Mouse (Mus musculus): Measurements from ENCODE around the gene Il16. TPM values are rescaled to one million over a fixed set of nuclear protein-coding genes. Genes with fewer than 3 reads are reported as not detected.

The Il16 gene
- polyA plus RNA-seq, 1 experiment from 2014 or later: 0.55 TPM

GRCm38 (mm10) chr7:83675545-83676254 is 69.8 kb downstream of the Il16 start:
- no peaks in the 10 kb centered on the region for H3K9me3 ChIP-seq (ENCODE audit: control insufficient read depth, low read length)
- no peak overlapping the region for H3K27ac ChIP-seq (ENCODE audit: low read depth, low read length)
- no peaks in the 10 kb centered on the region for H3K27me3 ChIP-seq (ENCODE audit: control insufficient read depth, insufficient read depth, low read length)
- ATAC-seq (ENCODE audit: low read depth): peak; percentile 41; the same call in 1 of the 2 replicates
- WGBS: 38% methylated on average over 5 of the region's 5 CpGs
- H3K9ac ChIP-seq (replicated peaks; ENCODE audit: low read depth, low read length): no peak overlapping the region
- H3K4me1 ChIP-seq (ENCODE audit: control insufficient read depth, insufficient read depth, low read length): no peaks in the 10 kb centered on the region
- no peaks in the 10 kb centered on the region for H3K36me3 ChIP-seq (ENCODE audit: control insufficient read depth, insufficient read depth, low read length)
- no peak overlapping the region for H3K4me2 ChIP-seq (ENCODE audit: low read depth, low read length)
- no peak overlapping the region for H3K4me3 ChIP-seq (ENCODE audit: low read depth, low read length)

GRCm38 (mm10) chr7:83671573-83671972 is 74.0 kb downstream of the Il16 start:
- Histone ChIP-seq H3K4me2 (ENCODE audit: low read depth, low read length) (no peak overlapping the region), H3K27me3 (ENCODE audit: control insufficient read depth, insufficient read depth, low read length) (no peaks in the 10 kb centered on the region), H3K27ac (ENCODE audit: low read depth, low read length) (no peak overlapping the region), H3K9ac (replicated peaks; ENCODE audit: low read depth, low read length) (no peak overlapping the region), H3K4me3 (ENCODE audit: low read depth, low read length) (no peak overlapping the region), H3K36me3 (ENCODE audit: control insufficient read depth, insufficient read depth, low read length) (no peaks in the 10 kb centered on the region), H3K4me1 (ENCODE audit: control insufficient read depth, insufficient read depth, low read length) (no peaks in the 10 kb centered on the region), H3K9me3 (ENCODE audit: control insufficient read depth, low read length) (no peaks in the 10 kb centered on the region)
- ATAC-seq (ENCODE audit: low read depth): no peak
- WGBS: 94% methylated on average over 6 of the region's 6 CpGs

- H3K36me3 ChIP-seq (ENCODE audit: control insufficient read depth, insufficient read depth, low read length): no peaks in the 10 kb centered on the region
- no peaks in the 10 kb centered on the region for H3K4me1 ChIP-seq (ENCODE audit: control insufficient read depth, insufficient read depth, low read length)
- no peak overlapping the region for H3K4me2 ChIP-seq (ENCODE audit: low read depth, low read length)
- WGBS: 11% methylated on average over 1 of the region's 1 CpGs
- no peaks in the 10 kb centered on the region for H3K9me3 ChIP-seq (ENCODE audit: control insufficient read depth, low read length)
- no peak overlapping the region for H3K4me3 ChIP-seq (ENCODE audit: low read depth, low read length)
- no peak overlapping the region for H3K9ac ChIP-seq (replicated peaks; ENCODE audit: low read depth, low read length)
- H3K27ac ChIP-seq (ENCODE audit: low read depth, low read length): no peak overlapping the region
- no peaks in the 10 kb centered on the region for H3K27me3 ChIP-seq (ENCODE audit: control insufficient read depth, insufficient read depth, low read length)
- peak; percentile 68; the same call in 1 of the 2 replicates for ATAC-seq (ENCODE audit: low read depth)
Measured at GRCm38 (mm10) chr7:83668724-83669123, 76.8 kb downstream of the Il16 start.

GRCm38 (mm10) chr7:83667936-83668645 is 77.4 kb downstream of the Il16 start:
- H3K4me3 ChIP-seq (ENCODE audit: low read depth, low read length): no peak overlapping the region
- H3K9me3 ChIP-seq (ENCODE audit: control insufficient read depth, low read length): no peaks in the 10 kb centered on the region
- no peaks in the 10 kb centered on the region for H3K27me3 ChIP-seq (ENCODE audit: control insufficient read depth, insufficient read depth, low read length)
- no peak overlapping the region for H3K27ac ChIP-seq (ENCODE audit: low read depth, low read length)
- no peaks in the 10 kb centered on the region for H3K4me1 ChIP-seq (ENCODE audit: control insufficient read depth, insufficient read depth, low read length)
- WGBS: 86% methylated on average over 5 of the region's 5 CpGs
- no peaks in the 10 kb centered on the region for H3K36me3 ChIP-seq (ENCODE audit: control insufficient read depth, insufficient read depth, low read length)
- no peak for ATAC-seq (ENCODE audit: low read depth)
- no peak overlapping the region for H3K9ac ChIP-seq (replicated peaks; ENCODE audit: low read depth, low read length)
- H3K4me2 ChIP-seq (ENCODE audit: low read depth, low read length): no peak overlapping the region

GRCm38 (mm10) chr7:83666087-83666595 is 79.4 kb downstream of the Il16 start:
- Histone ChIP-seq H3K4me2 (ENCODE audit: low read depth, low read length) (no peak overlapping the region), H3K27ac (ENCODE audit: low read depth, low read length) (no peak overlapping the region), H3K4me1 (ENCODE audit: control insufficient read depth, insufficient read depth, low read length) (no peaks in the 10 kb centered on the region), H3K27me3 (ENCODE audit: control insufficient read depth, insufficient read depth, low read length) (no peaks in the 10 kb centered on the region), H3K36me3 (ENCODE audit: control insufficient read depth, insufficient read depth, low read length) (no peaks in the 10 kb centered on the region), H3K4me3 (ENCODE audit: low read depth, low read length) (no peak overlapping the region), H3K9me3 (ENCODE audit: control insufficient read depth, low read length) (no peaks in the 10 kb centered on the region), H3K9ac (replicated peaks; ENCODE audit: low read depth, low read length) (no peak overlapping the region)
- 83% methylated on average over 4 of the region's 4 CpGs for WGBS
- no peak for ATAC-seq (ENCODE audit: low read depth)

- Histone ChIP-seq H3K27me3 (ENCODE audit: control insufficient read depth, insufficient read depth, low read length) (no peaks in the 10 kb centered on the region), H3K4me3 (ENCODE audit: low read depth, low read length) (no peak overlapping the region), H3K27ac (ENCODE audit: low read depth, low read length) (no peak overlapping the region), H3K36me3 (ENCODE audit: control insufficient read depth, insufficient read depth, low read length) (no peaks in the 10 kb centered on the region), H3K9me3 (ENCODE audit: control insufficient read depth, low read length) (no peaks in the 10 kb centered on the region), H3K4me1 (ENCODE audit: control insufficient read depth, insufficient read depth, low read length) (no peaks in the 10 kb centered on the region), H3K9ac (replicated peaks; ENCODE audit: low read depth, low read length) (no peak overlapping the region), H3K4me2 (ENCODE audit: low read depth, low read length) (no peak overlapping the region)
- no peak for ATAC-seq (ENCODE audit: low read depth)
- 89% methylated on average over 6 of the region's 6 CpGs for WGBS
Measured at GRCm38 (mm10) chr7:83662711-83663375, 82.7 kb downstream of the Il16 start.

- Histone ChIP-seq H3K27me3 (ENCODE audit: control insufficient read depth, insufficient read depth, low read length) (no peaks in the 10 kb centered on the region), H3K4me3 (ENCODE audit: low read depth, low read length) (no peak overlapping the region), H3K9me3 (ENCODE audit: control insufficient read depth, low read length) (no peaks in the 10 kb centered on the region), H3K9ac (replicated peaks; ENCODE audit: low read depth, low read length) (no peak overlapping the region), H3K4me1 (ENCODE audit: control insufficient read depth, insufficient read depth, low read length) (no peaks in the 10 kb centered on the region), H3K27ac (ENCODE audit: low read depth, low read length) (no peak overlapping the region), H3K4me2 (ENCODE audit: low read depth, low read length) (no peak overlapping the region), H3K36me3 (ENCODE audit: control insufficient read depth, insufficient read depth, low read length) (no peaks in the 10 kb centered on the region)
- ATAC-seq (ENCODE audit: low read depth): no peak
- WGBS: 96% methylated on average over 3 of the region's 3 CpGs
Measured at GRCm38 (mm10) chr7:83661763-83662162, 83.8 kb downstream of the Il16 start.

- Histone ChIP-seq H3K36me3 (ENCODE audit: control insufficient read depth, insufficient read depth, low read length) (no peaks in the 10 kb centered on the region), H3K4me3 (ENCODE audit: low read depth, low read length) (no peak overlapping the region), H3K4me2 (ENCODE audit: low read depth, low read length) (no peak overlapping the region), H3K4me1 (ENCODE audit: control insufficient read depth, insufficient read depth, low read length) (no peaks in the 10 kb centered on the region), H3K27ac (ENCODE audit: low read depth, low read length) (no peak overlapping the region), H3K9me3 (ENCODE audit: control insufficient read depth, low read length) (no peaks in the 10 kb centered on the region), H3K27me3 (ENCODE audit: control insufficient read depth, insufficient read depth, low read length) (no peaks in the 10 kb centered on the region), H3K9ac (replicated peaks; ENCODE audit: low read depth, low read length) (no peak overlapping the region)
- WGBS: 89% methylated on average over 10 of the region's 10 CpGs
- ATAC-seq (ENCODE audit: low read depth): no peak
Measured at GRCm38 (mm10) chr7:83661031-83661430, 84.5 kb downstream of the Il16 start.

GRCm38 (mm10) chr7:83660273-83660691 is 85.2 kb downstream of the Il16 start:
- no peaks in the 10 kb centered on the region for H3K27me3 ChIP-seq (ENCODE audit: control insufficient read depth, insufficient read depth, low read length)
- H3K36me3 ChIP-seq (ENCODE audit: control insufficient read depth, insufficient read depth, low read length): no peaks in the 10 kb centered on the region
- WGBS: 95% methylated on average over 11 of the region's 11 CpGs
- no peak overlapping the region for H3K9ac ChIP-seq (replicated peaks; ENCODE audit: low read depth, low read length)
- H3K27ac ChIP-seq (ENCODE audit: low read depth, low read length): no peak overlapping the region
- no peak for ATAC-seq (ENCODE audit: low read depth)
- no peaks in the 10 kb centered on the region for H3K9me3 ChIP-seq (ENCODE audit: control insufficient read depth, low read length)
- no peaks in the 10 kb centered on the region for H3K4me1 ChIP-seq (ENCODE audit: control insufficient read depth, insufficient read depth, low read length)
- H3K4me2 ChIP-seq (ENCODE audit: low read depth, low read length): no peak overlapping the region
- no peak overlapping the region for H3K4me3 ChIP-seq (ENCODE audit: low read depth, low read length)

Measured in neural tube, embryonic 14.5 days (tissue).